Mouse (Mus musculus) Patski (cell line): ENCODE data around the gene Ciao2a. TPM values are rescaled to one million over a fixed set of nuclear protein-coding genes. Genes with fewer than 3 reads are reported as not detected.

ENCODE experiments used
- ATAC-seq: fragments of 100-300 bp; one replicate; pipeline ENCODE4 v1.8.0; 2021
- CTCF ChIA-PET: fragments of 350-600 bp; sonication (Branson Sonifier 250); formaldehyde crosslinking; loops from one replicate; lab custom pipeline; 2022; ENCODE audit warnings: inconsistent platforms; lab: Charles Lee
- POLR2A ChIA-PET: fragments of 350-600 bp; sonication (Branson Sonifier 250); formaldehyde crosslinking; loops from one replicate; lab custom pipeline; 2022; ENCODE audit warnings: antibody characterized with exemption, inconsistent platforms; lab: Charles Lee
- DNase-seq: peaks from one replicate; pipeline ENCODE4 v3.0.0-alpha.2; 2011; ENCODE audit warnings: low read depth, low spot score
- H3K27me3 ChIP-seq: fragments of 371-371 bp; one replicate; pipeline ENCODE4 v1.5.1; 2021
- CTCF ChIP-seq: fragments of 100-300 bp; IDR thresholded peaks from one replicate; pipeline ENCODE4 v1.5.1; 2021
- in situ Hi-C: fragments of 300-500 bp; cut with MboI; formaldehyde crosslinking; loops from 3 replicates; pipeline ENCODE4 v1.11.1; 2018; ENCODE audit warnings: low pct_unique_long_range_greater_than_20kb, mixed read lengths
- polyA plus RNA-seq: library from polyadenylated mRNA; unstranded; gene quantifications from one replicate; pipeline ENCODE4 v1.2.3, GENCODE M21; 2021

Gene Ciao2a
- polyA plus RNA-seq, 1 experiment from 2014 or later: 94.8 TPM

DNA sequence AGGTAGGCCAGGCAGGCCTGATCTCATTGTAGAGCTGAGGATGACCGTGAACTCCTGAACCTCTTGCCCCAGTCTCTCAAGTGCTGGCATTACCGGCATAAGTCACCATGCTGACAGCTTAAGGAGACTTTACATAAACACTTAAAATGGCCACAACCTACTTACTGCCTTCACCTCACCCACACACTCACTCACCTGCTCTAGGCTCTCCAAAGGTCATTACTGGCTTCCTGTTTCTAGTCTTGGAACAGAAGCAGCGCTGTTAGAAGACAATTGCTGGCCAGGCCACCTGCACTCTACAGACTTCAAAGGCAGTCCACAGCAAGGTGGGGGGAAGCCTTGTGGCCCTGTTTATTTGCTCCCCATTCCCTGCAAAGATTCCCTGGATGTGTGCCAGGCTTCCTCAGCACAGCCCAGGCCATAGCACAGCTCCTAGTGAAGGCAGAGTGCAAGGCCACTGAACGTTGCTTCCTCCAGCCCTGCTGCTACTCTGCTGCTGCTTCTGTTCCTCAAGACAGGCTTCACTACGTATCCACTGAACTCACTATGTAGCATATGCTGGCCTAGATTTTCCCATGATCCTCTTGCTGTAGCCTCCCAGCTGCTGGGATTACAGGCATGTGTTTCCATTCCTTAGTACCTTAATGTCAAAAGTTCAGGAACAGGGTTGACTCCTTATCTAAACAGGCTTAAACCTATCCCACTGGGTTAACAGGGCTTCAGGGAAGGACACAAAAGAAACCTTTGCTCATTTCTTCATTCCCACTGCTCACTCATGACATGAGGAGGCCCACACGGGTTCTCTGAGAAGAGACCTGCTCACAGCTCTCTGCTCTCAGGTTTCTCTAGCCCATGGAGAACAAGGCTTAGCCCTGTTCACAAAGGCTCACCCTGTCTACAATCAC lies 34.8 kb upstream of the Ciao2a start:
- ATAC-seq (no peak), DNase-seq (no peak)
- ChIA-PET POLR2A (interaction anchor here (1.5 kb wide), 1 partner anchor 13 kb away, joined by 3 read pairs; no protein-coding TSS in a partner anchor), CTCF (interaction anchor here (1.2 to 2.0 kb wide), 3 partner anchors 13 to 23 kb away, joined by 3 to 7 read pairs (median 7); no protein-coding TSS in a partner anchor)
- TF ChIP-seq CTCF: no peak
- no peaks in the 10 kb centered on the region for H3K27me3 ChIP-seq
- in situ Hi-C loops: no loop called here

- TF ChIP-seq CTCF: no peak
- POLR2A ChIA-PET: interaction anchor here (1.5 kb wide), 1 partner anchor 12 kb away, joined by 3 read pairs; no protein-coding TSS in a partner anchor
- CTCF ChIA-PET: interaction anchor here (1.8 kb wide), 1 partner anchor 18 kb away, joined by 4 read pairs; no protein-coding TSS in a partner anchor
- no peak for ATAC-seq
- no peak for DNase-seq
- in situ Hi-C loops: no loop called here
- no peaks in the 10 kb centered on the region for H3K27me3 ChIP-seq
These were observed 33.7 kb upstream of the Ciao2a start for GRCm38 (mm10) chr9:66092664-66093063.

DNA sequence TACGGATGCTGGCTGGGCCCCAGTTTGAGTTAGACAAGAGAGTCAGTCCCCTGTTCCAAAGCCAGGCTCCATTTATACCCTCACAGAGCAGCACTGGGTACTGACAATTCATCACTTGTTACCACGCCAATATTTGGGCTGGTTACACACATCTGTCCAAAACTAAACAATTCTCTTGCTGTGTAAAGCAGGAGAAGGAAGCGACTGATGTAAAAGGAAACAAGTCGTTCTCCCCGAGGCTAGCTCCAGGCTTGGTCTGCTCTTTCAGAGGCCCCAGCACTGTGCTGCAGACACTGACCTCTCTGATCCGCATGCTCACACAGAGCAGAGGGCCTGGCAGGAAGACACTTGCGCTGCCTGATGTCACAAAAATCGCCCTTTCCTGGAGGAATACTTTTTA lies 24.8 kb upstream of the Ciao2a start:
- no peak for DNase-seq
- ChIA-PET POLR2A (no interaction called here), CTCF (interaction anchor here (0.6 kb wide), 1 partner anchor 15 kb away, joined by 3 read pairs; no protein-coding TSS in a partner anchor)
- no peaks in the 10 kb centered on the region for H3K27me3 ChIP-seq
- TF ChIP-seq CTCF: no peak
- ATAC-seq: no peak
- in situ Hi-C loops: no loop called here

DNA sequence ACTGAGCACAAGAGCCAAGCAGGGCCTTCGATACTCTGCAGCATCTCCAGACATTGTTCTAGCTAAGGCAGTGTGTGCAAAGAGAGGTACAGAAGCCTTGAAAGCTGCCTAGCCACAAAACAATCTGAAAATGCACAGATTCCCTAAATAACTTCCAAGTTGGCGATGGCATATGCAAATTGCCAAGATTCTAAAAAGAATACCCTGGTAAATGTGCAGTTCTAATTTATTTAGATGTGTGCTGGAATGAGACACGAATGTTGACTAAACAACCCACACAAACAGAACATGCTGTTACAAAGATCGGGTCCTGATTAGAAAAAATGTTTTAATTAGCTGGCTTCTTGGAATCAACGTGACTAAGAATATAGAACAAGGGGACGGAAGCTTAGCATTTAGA lies 23.7 kb upstream of the Ciao2a start:
- DNase-seq (no peak), ATAC-seq (no peak)
- ChIA-PET CTCF (no interaction called here), POLR2A (no interaction called here)
- in situ Hi-C loops: no loop called here
- no peak for TF ChIP-seq CTCF
- no peaks in the 10 kb centered on the region for H3K27me3 ChIP-seq

GRCm38 (mm10) chr9:66104601-66105000 lies 21.8 kb upstream of the Ciao2a start:
- TF ChIP-seq CTCF: no peak
- no peak for DNase-seq
- CTCF ChIA-PET: interaction anchor here (0.7 kb wide), 1 partner anchor 9 kb away, joined by 3 read pairs; no protein-coding TSS in a partner anchor
- H3K27me3 ChIP-seq: no peaks in the 10 kb centered on the region
- ATAC-seq: no peak
- in situ Hi-C loops: no loop called here
- POLR2A ChIA-PET: interaction anchor here (0.8 kb wide), 1 partner anchor 12 kb away, joined by 3 read pairs; no protein-coding TSS in a partner anchor

DNA sequence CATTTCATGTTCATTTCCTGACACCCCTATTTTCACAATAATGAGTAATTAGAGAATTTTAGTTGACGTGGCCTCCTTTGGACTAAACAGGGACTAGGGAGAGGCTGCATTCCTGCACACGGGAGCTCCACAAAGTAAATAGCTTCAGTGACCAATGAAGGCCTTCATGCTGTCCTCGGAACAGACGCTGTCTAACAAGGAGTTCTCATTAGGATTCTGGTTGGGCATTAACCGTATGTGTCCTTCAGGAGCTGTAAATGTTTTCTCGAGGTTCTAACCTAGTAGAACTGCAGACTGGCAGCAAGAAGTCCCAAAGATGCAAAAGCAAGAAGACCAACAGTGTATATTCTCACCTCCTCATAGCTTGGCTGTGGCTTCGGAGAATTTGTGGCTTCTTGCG lies 21.2 kb upstream of the Ciao2a start:
- DNase-seq: no peak
- no peak for TF ChIP-seq CTCF
- no peaks in the 10 kb centered on the region for H3K27me3 ChIP-seq
- in situ Hi-C loops: no loop called here
- no peak for ATAC-seq
- POLR2A ChIA-PET: no interaction called here
- CTCF ChIA-PET: interaction anchor here (0.7 to 1.4 kb wide), 3 partner anchors 10 to 18 kb away, joined by 3 to 7 read pairs (median 3); no protein-coding TSS in a partner anchor

DNA sequence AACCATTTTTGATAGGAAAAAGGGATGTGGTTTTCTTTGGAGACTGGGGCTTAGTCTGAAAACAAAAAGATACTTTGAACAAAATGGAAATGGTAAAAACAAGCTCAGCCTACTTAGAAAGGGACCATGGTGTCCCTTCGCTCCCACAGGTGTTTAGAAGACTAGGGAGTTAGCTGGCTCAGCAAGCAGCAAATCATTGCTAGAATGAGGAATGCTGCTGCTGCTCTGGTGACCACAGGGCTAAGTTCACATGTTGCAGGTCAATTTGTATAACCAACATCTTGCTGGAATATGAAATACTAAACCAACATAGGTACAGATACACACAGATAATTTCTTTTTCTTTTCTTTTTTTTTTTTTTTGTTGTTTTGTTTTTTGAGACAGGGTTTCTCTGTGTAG lies 16.8 kb upstream of the Ciao2a start:
- CTCF ChIA-PET: interaction anchor here (0.7 to 1.6 kb wide), 3 partner anchors 14 to 20 kb away, joined by 3 to 4 read pairs (median 3); no protein-coding TSS in a partner anchor
- ATAC-seq (no peak), DNase-seq (no peak)
- TF ChIP-seq CTCF: no peak
- in situ Hi-C loops: no loop called here
- H3K27me3 ChIP-seq: no peaks in the 10 kb centered on the region
- POLR2A ChIA-PET: no interaction called here

- ChIA-PET POLR2A (no interaction called here), CTCF (interaction anchor here (0.7 to 1.6 kb wide), 3 partner anchors 13 to 21 kb away, joined by 3 to 4 read pairs (median 3); no protein-coding TSS in a partner anchor)
- in situ Hi-C loops: no loop called here
- TF ChIP-seq CTCF: no peak
- no peaks in the 10 kb centered on the region for H3K27me3 ChIP-seq
- ATAC-seq (no peak), DNase-seq (no peak)
These were observed 16.3 kb upstream of the Ciao2a start for GRCm38 (mm10) chr9:66110126-66110525.

- ChIA-PET CTCF (interaction anchor here (1.2 to 1.6 kb wide), 2 partner anchors 13 to 17 kb away, joined by 3 to 4 read pairs; no protein-coding TSS in a partner anchor), POLR2A (no interaction called here)
- no peaks in the 10 kb centered on the region for H3K27me3 ChIP-seq
- DNase-seq (no peak), ATAC-seq (no peak)
- in situ Hi-C loops: no loop called here
- no peak for TF ChIP-seq CTCF
These were observed 15.6 kb upstream of the Ciao2a start for GRCm38 (mm10) chr9:66110611-66111379.

DNA sequence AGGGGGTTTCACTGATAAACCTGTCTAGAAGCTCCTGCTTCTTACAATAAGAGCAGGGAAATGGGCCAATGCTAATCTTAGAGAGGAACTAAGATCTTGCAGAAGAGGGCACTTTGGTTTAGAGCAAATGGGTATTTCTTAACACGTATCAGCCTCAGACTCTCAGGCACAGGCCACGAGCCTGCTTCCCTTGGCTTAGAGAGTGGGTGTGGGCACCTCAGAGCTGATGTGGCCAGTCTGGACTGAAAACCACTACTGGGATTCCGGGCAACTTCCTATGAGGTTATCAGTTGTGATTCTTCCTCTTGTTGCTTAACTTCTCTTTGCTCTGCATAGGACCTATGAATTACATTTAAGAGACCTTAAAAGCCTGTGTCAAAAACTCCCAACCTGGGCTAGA lies 12.1 kb upstream of the Ciao2a start:
- DNase-seq (no peak), ATAC-seq (no peak)
- ChIA-PET POLR2A (no interaction called here), CTCF (interaction anchor here (1.0 kb wide), 1 partner anchor 9 kb away, joined by 4 read pairs; no protein-coding TSS in a partner anchor)
- no peak for TF ChIP-seq CTCF
- in situ Hi-C loops: no loop called here
- no peaks in the 10 kb centered on the region for H3K27me3 ChIP-seq
